Mouse (Mus musculus): Measurements from ENCODE around the gene Ppp1r1b.

Ppp1r1b gene

DNA sequence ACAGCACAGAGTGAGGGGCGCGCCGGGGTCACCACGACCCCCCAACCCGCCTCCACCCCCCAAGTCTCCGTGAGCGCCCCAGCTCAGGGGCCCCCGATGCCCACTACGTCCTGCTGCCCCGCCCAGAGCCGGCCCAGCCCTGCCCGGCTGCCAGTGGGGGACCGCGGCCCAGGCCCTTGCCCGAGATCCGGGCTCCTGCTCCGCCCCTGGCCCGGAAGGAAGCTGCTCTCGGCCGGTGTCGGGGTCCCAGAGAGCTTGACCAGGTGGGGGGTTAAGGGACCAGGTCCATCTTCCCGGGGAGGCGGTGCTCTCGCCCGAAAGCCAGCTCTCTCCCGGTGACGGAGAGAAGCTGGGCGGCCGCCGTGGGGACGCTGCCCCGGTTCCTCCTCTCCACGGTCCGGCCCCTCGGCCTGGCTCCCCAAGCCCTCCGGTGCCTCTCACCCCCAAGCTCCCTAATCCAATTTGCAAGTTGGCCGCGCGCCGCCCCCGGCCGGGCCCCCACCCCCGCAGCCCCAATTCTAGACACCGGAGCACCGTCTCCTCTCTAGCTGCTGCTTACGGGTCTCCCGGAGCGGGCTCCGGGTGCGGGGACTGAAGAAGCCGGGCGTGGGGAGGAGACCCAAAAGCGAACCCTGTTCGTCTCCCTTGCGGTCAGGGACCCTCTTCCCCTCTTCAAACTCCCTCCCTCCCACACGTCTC, 19.7 kb upstream of the Ppp1r1b start:
- DNase-seq (ENCODE audit: low spot score in 2 of 2): no peak

- DNase-seq (ENCODE audit: low spot score in 2 of 2): no peak
Observed at GRCm38 (mm10) chr11:98329081-98329959, 18.9 kb upstream of the Ppp1r1b start, which contains the start of gene Neurod2. TSS of gene Neurod2 (minus strand) at chr11:98329648.

GRCm38 (mm10) chr11:98329960-98330744, 18.1 kb upstream of the Ppp1r1b start:
- DNase-seq (ENCODE audit: low spot score in 2 of 2): no peak

DNA sequence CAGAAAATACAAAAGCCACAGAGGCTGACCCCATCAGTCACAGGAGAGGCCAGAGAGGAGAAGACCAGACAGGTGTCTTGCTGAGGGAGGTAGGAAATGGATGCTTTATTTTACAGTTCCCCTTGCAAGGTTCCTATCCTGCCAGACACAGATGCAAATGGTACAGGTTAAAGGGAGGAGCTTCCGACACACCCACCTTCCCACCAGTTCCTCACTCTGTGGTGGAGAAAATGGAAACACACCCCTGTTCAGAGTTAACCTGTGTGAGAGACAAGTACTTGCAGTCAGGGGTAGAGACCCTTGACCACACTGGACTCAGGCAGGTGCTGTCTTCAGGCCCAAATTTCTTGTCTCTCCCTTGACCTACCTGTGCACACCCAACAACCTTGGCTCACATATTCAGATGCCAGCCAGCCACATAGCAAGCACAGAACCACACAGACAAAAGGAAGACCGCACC, 17.4 kb upstream of the Ppp1r1b start:
- no peak for DNase-seq (ENCODE audit: low spot score in 2 of 2)

DNA sequence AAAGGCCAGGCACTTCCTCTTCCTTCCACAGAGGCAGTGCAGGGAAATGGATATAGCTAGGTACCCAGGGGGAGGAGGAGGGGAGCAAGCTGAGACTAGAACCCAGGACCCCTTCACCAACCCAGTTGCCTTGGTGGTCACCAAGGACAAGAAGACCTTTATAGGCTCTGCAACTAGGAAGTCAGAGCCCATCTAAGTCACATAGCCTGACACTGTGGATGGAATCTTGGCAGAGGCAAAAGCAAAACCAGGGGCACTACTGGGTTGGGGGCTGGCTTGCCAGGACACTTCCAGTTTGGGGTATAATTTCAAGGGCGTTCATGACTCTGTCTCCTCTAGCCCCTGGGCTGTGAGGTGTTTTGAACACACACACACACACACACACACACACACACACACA, 16.8 kb upstream of the Ppp1r1b start:
- DNase-seq (ENCODE audit: low spot score in 2 of 2): no peak

DNA sequence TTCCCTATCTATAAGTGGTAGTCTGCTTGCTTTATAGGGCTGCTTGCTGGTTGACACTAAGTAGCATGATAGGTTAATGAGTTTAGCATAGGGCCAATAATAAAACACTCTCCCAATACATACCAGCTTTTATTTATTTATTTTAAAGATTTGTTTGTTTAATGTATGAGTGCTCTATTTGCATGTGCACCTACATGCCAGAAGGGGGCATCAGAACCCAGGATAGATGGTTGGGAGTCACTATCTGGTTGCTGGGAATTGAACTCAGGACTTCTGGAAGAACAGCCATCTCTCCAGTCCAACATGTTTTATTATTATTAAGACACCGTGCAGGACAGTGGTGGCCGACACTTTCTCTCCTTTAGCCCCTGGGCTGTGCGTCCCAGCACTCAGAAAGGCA, 16.0 kb upstream of the Ppp1r1b start:
- DNase-seq (ENCODE audit: low spot score in 2 of 2): no peak

DNA sequence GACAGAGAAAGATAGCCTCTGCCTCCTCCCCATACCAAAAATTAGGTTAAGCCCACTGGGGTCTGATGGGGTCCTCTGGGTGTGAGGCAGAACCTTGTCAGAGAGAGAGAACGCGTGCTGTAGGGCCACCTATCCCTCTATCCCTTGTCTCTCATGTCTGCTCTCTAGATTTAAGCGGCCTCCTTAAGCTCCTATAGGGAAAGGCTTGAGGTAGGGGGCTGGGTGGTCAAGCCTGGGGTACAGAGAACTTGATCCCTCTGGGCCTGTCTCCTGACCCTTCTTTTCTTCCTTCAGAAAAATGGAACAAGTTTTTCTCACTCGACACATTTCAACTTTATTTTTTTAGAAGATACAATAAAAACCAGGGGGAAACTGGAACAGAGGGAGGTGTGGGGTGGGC, 15.4 kb upstream of the Ppp1r1b start:
- no peak for DNase-seq (ENCODE audit: low spot score in 2 of 2)

DNA sequence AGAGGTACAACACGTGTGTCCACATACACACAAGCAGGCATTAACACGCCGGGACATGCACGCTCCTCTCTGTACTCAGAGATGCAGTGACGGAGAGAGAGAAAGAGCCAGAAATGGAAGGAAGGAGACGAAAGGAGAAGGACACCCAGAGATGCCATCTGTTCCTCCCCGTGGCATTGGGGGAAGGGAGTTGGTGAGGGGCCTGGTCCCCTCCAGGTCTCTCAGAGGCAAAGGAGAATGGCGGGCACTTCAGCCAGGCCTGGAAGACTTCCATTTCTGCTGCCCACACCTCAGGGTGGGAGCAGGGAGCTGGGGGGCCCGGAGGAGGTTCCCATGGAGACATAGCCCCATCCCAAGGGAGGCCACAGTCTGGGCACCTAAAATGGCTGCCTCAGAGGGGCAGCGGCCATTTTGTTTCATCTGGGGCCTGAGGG, 14.9 kb upstream of the Ppp1r1b start:
- DNase-seq (ENCODE audit: low spot score in 2 of 2): no peak

DNA sequence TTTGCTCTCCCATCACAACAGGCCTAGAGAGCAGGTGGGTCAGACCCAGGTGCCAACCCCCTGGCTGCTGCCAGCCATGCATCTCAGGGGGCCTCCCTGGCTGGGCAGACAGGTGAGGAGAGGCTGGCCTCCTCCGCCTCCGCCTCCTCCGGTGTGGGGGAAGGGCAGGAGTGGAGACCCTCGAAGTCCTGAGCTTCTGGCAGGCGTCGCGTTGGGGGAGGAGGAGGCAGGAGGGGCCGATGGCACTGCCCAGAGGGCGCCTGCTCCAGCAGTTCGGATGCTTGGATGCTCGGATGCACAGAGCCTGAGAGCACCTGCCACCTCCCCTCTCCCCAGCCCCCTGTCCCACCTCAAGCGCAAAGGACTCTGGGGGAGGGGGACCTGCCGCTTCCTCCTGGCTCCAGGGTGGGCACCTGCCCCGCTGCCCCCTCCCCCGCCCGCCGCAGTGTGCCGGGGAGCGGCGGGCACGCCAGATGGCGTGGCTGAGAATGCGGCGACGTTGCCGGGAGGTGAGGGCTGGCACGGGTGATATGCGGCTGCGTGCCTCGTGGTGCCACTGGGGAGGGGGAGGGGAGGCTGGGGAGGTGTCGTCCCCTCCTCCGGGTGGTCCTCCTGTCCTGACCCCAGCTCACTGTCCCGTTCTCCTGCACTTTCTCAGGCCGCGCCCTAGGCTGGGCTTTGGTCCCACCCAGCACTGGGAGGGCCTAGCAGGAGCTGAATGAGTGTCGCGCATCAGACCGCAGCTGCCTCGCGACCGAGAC, 14.0 kb upstream of the Ppp1r1b start:
- DNase-seq (ENCODE audit: low spot score in 2 of 2): no peak

GRCm38 (mm10) chr11:98335250-98335649, 13.0 kb upstream of the Ppp1r1b start:
- no peak for DNase-seq (ENCODE audit: low spot score in 2 of 2)

- no peak for DNase-seq (ENCODE audit: low spot score in 2 of 2)
Observed at GRCm38 (mm10) chr11:98336245-98337107, 11.7 kb upstream of the Ppp1r1b start.

- peak in 1 of 2 experiments; percentile 27 for DNase-seq (ENCODE audit: low spot score in 2 of 2)
Observed at GRCm38 (mm10) chr11:98338507-98338961, 9.7 kb upstream of the Ppp1r1b start.

DNA sequence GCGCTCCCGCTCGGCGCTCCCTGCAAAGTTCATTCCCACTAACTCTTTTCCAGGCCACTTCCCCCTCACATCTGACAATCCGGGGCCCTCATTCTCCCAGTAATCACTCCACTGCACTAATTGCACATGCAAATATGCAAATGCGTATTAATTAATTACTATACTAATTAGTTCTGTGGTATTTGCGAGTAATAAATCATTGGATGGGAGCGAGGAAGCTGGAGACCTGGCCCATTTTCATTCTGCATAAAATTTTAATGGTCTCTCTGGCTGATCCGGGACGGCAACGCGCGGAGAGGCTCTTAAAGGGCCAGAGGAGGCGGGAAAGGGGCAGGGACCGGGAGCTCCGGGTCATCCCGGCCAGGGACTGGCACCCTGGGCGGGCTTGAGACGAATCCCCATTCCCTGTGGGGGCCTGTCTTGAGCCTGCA, 9.1 kb upstream of the Ppp1r1b start:
- DNase-seq (ENCODE audit: low spot score in 2 of 2): no peak

GRCm38 (mm10) chr11:98339679-98340287, 8.4 kb upstream of the Ppp1r1b start:
- no peak for DNase-seq (ENCODE audit: low spot score in 2 of 2)

DNA sequence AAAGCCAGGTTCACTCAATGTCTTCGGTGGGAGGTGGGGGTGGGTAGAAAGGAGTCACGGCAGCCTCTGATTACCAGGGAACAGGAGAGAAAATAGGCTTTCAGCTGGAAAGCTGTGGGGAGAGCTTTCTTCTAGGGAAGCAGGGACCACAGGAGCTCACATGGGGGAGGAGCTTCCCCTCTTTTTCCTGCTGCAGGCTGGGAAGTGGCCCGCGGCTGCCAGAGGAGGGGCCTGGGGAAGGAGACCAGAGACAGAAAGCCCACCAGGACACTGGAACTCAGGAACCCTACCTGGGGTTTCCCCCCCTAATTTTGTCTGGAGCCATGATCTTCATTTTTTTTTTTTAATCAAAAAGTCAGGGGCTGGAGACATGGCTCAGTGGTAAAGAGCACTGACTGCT, 7.6 kb upstream of the Ppp1r1b start:
- DNase-seq (ENCODE audit: low spot score in 2 of 2): no peak

GRCm38 (mm10) chr11:98341174-98341573, 7.0 kb upstream of the Ppp1r1b start:
- no peak for DNase-seq (ENCODE audit: low spot score in 2 of 2)

GRCm38 (mm10) chr11:98342000-98342945, 5.9 kb upstream of the Ppp1r1b start:
- peak; percentile 93 to 94 for DNase-seq (ENCODE audit: low spot score in 2 of 2)

- DNase-seq (ENCODE audit: low spot score in 2 of 2): peak; percentile 57 to 77
Observed at GRCm38 (mm10) chr11:98345253-98345652, 3.0 kb upstream of the Ppp1r1b start.

GRCm38 (mm10) chr11:98346168-98346567, 2.0 kb upstream of the Ppp1r1b start:
- DNase-seq (ENCODE audit: low spot score in 2 of 2): no peak
